Mouse (Mus musculus) intestine, embryonic 14.5 days (tissue): ENCODE measurements around the gene BC048507. TPM values are rescaled to one million over a fixed set of nuclear protein-coding genes. Genes with fewer than 3 reads are reported as not detected.

Source experiments
- ATAC-seq: fragments of 200-750 bp; cut with Nextera tagmentation; replicated peaks from 2 replicates; pipeline ENCODE4 v1.8.0; 2017; ENCODE audit warnings: low read depth, moderate number of reproducible peaks, moderate TSS enrichment, moderate library complexity; ENCODE audit not compliant: low FRiP score, low TSS enrichment
- DNase-seq: peaks from one replicate; pipeline ENCODE4 v3.0.0-alpha.2; 2018; ENCODE audit warnings: low spot score
- H3K27ac ChIP-seq: fragments of 300-500 bp; sonication (generic); 2 replicates; pipeline ENCODE4 v1.5.1; 2014; ENCODE audit warnings: low read depth, mild to moderate bottlenecking, control low read depth
- H3K27me3 ChIP-seq: fragments of 300-500 bp; sonication (generic); replicated peaks from 2 replicates; pipeline ENCODE4 v1.6.1; 2014; ENCODE audit warnings: low read length, control low read depth; ENCODE audit not compliant: control insufficient read depth, insufficient read depth
- H3K36me3 ChIP-seq: fragments of 300-500 bp; sonication (generic); 2 replicates; pipeline ENCODE4 v1.6.1; 2014; ENCODE audit warnings: low read length, control low read depth; ENCODE audit not compliant: control insufficient read depth, insufficient read depth
- H3K4me1 ChIP-seq: fragments of 300-500 bp; sonication (generic); replicated peaks from 2 replicates; pipeline ENCODE4 v1.6.1; 2014; ENCODE audit warnings: low read length, control low read depth, mixed read lengths; ENCODE audit not compliant: control insufficient read depth, insufficient read depth
- H3K4me2 ChIP-seq: fragments of 300-500 bp; sonication (generic); 2 replicates; pipeline ENCODE4 v1.6.1; 2014; ENCODE audit warnings: low read length
- H3K4me3 ChIP-seq: fragments of 300-500 bp; sonication (generic); 2 replicates; pipeline ENCODE4 v1.5.1; 2014; ENCODE audit warnings: low read depth, low read length, control low read depth, mixed read lengths
- H3K9ac ChIP-seq: fragments of 300-500 bp; sonication (generic); 2 replicates; pipeline ENCODE4 v1.6.1; 2014; ENCODE audit warnings: mild to moderate bottlenecking, low read length
- H3K9me3 ChIP-seq: fragments of 300-500 bp; sonication (generic); 2 replicates; pipeline ENCODE4 v1.6.1; 2016; ENCODE audit warnings: low read length, control low read depth; ENCODE audit not compliant: control insufficient read depth
- WGBS: fragments of 180-500 bp; shearing (Covaris S2); extraction: QIAGEN DNeasy Blood & Tissue Kit; methylation state at CpG from one replicate; pipeline ENCODE4 v1.1.7; 2014; 5-methylcytosine and 5-hydroxymethylcytosine counted together
- polyA plus RNA-seq: library from polyadenylated mRNA; unstranded; fragments of >200 nt; fragmentation: Nextera tagmentation; extraction: Ambion mirVana; gene quantifications from 2 replicates; pipeline ENCODE4 v1.2.1, GENCODE M21; 2014

BC048507 gene
- polyA plus RNA-seq, 1 experiment from 2014 or later: not detected

DNA sequence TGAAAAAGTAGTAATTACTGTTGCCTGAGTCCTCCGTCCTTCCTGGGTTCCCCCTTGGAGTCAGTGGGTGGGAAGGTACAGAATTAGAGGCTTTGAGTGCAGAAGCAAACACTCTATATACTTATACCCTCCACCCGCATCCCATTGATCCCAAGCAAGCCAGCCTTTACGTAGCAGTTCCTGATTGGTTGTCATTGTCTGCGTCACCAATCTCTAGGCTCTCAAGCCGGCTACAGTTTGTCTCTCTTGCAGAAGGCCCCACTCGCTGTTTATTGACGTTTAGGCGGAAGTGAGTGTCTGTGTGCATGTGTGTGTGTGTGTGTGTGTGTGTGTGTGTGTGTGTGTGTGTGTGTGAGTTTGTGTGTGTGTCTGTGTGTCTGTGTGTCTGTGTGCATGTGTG lies 20.8 kb downstream of the BC048507 start:
- H3K4me3 ChIP-seq: no peak overlapping the region
- H3K4me2 ChIP-seq: no peak overlapping the region
- H3K36me3 ChIP-seq: no peaks in the 10 kb centered on the region
- H3K9ac ChIP-seq: no peak overlapping the region
- WGBS: 82% methylated on average over 8 of the region's 8 CpGs
- no peak overlapping the region for H3K27ac ChIP-seq
- DNase-seq (no peak), ATAC-seq (no peak)
- no peaks in the 10 kb centered on the region for H3K9me3 ChIP-seq
- H3K27me3 ChIP-seq: no peaks in the 10 kb centered on the region
- H3K4me1 ChIP-seq: no peaks in the 10 kb centered on the region

DNA sequence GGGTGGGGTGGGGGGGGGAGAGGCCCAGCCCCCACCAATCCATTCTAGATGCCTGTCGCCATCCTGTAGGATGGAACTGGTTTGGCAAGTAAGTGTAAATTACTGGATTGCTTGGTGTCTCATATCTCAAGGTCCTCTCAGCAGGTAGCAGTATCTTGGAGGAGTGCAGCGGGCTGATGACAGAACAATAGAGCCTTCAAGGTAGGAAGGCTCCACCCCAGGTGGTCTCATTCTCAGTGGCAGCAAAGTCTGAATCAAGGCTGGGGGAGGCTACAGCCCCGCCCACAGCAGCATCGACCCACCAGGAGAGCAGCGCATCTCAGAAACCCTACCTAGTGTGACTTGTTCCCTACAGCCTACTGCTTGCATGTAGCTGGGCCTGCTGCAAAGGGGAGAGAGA lies 46.6 kb downstream of the BC048507 start:
- H3K4me2 ChIP-seq: no peak overlapping the region
- H3K9me3 ChIP-seq: no peaks in the 10 kb centered on the region; the same call in 1 of the 2 replicates
- H3K27ac ChIP-seq: no peak overlapping the region
- H3K4me3 ChIP-seq: no peak overlapping the region
- 30% methylated on average over 5 of the region's 5 CpGs for WGBS
- no peak for ATAC-seq
- H3K27me3 ChIP-seq: no peaks in the 10 kb centered on the region
- H3K9ac ChIP-seq: no peak overlapping the region
- no peaks in the 10 kb centered on the region for H3K36me3 ChIP-seq
- no peak for DNase-seq
- no peaks in the 10 kb centered on the region for H3K4me1 ChIP-seq

Other genes starting within 250 kb of the BC048507 start
- gene Gm49345, start 225.6 kb upstream of the BC048507 start, polyA plus RNA-seq: not detected in 2 replicates
- 3.6 and 5.0 TPM in 2 replicates for gene Zfp729a, start 225.5 kb upstream of the BC048507 start, polyA plus RNA-seq
- gene Zfp738, start 176.3 kb upstream of the BC048507 start, polyA plus RNA-seq: 11.0 and 12.6 TPM in 2 replicates
- 2.9 and 3.1 TPM in 2 replicates for gene Zfp65, start 134.2 kb upstream of the BC048507 start, polyA plus RNA-seq
- gene Zfp85, start 108.1 kb upstream of the BC048507 start, polyA plus RNA-seq: 5.1 and 6.1 TPM in 2 replicates
- 3.1 and 3.4 TPM in 2 replicates for gene Zfp493, start 83.6 kb upstream of the BC048507 start, polyA plus RNA-seq
- 7.0 and 7.4 TPM in 2 replicates for gene Zfp273, start 49.6 kb upstream of the BC048507 start, polyA plus RNA-seq
- gene Gm10037, start 32.2 kb upstream of the BC048507 start, polyA plus RNA-seq: 3.7 TPM in 2 replicates